Mouse (Mus musculus) embryonic facial prominence, embryonic 12.5 days (tissue): Measurements from ENCODE around the gene Snrpd2. TPM values are rescaled to one million over a fixed set of nuclear protein-coding genes. Genes with fewer than 3 reads are reported as not detected.

Source experiments
- ATAC-seq: fragments of 200-750 bp; cut with Nextera tagmentation; 2 replicates; pipeline ENCODE4 v1.8.0; 2017; ENCODE audit not compliant: insufficient number of reproducible peaks, insufficient read depth, low FRiP score, low TSS enrichment
- H3K27ac ChIP-seq: fragments of 300-500 bp; sonication (generic); 2 replicates; pipeline ENCODE4 v1.5.1; 2016; ENCODE audit warnings: mild to moderate bottlenecking
- H3K27me3 ChIP-seq: fragments of 300-500 bp; sonication (generic); 2 replicates; pipeline ENCODE4 v1.6.1; 2016; ENCODE audit warnings: mild to moderate bottlenecking, moderate library complexity
- H3K36me3 ChIP-seq: fragments of 300-500 bp; sonication (generic); 2 replicates; pipeline ENCODE4 v1.6.1; 2016; ENCODE audit warnings: mild to moderate bottlenecking
- H3K4me1 ChIP-seq: fragments of 300-500 bp; sonication (generic); 2 replicates; pipeline ENCODE4 v1.6.1; 2016
- H3K4me2 ChIP-seq: fragments of 300-500 bp; sonication (generic); replicated peaks from 2 replicates; pipeline ENCODE4 v1.6.1; 2016; ENCODE audit warnings: mild to moderate bottlenecking, moderate library complexity
- H3K4me3 ChIP-seq: fragments of 300-500 bp; sonication (generic); 2 replicates; pipeline ENCODE4 v1.5.1; 2016; ENCODE audit warnings: mild to moderate bottlenecking
- H3K9ac ChIP-seq: fragments of 300-500 bp; sonication (generic); 2 replicates; pipeline ENCODE4 v1.6.1; 2016; ENCODE audit warnings: mild to moderate bottlenecking, moderate library complexity
- H3K9me3 ChIP-seq: fragments of 300-500 bp; sonication (generic); 2 replicates; pipeline ENCODE4 v1.6.1; 2016; ENCODE audit warnings: mild to moderate bottlenecking, moderate library complexity
- WGBS: fragments of 180-500 bp; shearing (Covaris S2); methylation state at CpG from one replicate; pipeline ENCODE4 v1.1.7; 2016; 5-methylcytosine and 5-hydroxymethylcytosine counted together
- polyA plus RNA-seq: library from polyadenylated mRNA; unstranded; fragments of >200 nt; fragmentation: Nextera tagmentation; extraction: Ambion mirVana; gene quantifications from 2 replicates; pipeline ENCODE4 v1.2.1, GENCODE M21; 2016

Gene Snrpd2
- polyA plus RNA-seq, 1 experiment from 2014 or later: 149 TPM

GRCm38 (mm10) chr7:19127744-19128143 lies 21.8 kb upstream of the Snrpd2 start:
- no peak overlapping the region for H3K4me3 ChIP-seq
- H3K4me2 ChIP-seq: no peak overlapping the region
- H3K9me3 ChIP-seq: no peaks in the 10 kb centered on the region
- H3K36me3 ChIP-seq: peaks cover 9% of the 10 kb centered on the region
- WGBS: 88% methylated on average over 5 of the region's 5 CpGs
- peaks cover 17% of the 10 kb centered on the region; the same call in 1 of the 2 replicates for H3K4me1 ChIP-seq
- no peak overlapping the region for H3K27ac ChIP-seq
- H3K27me3 ChIP-seq: no peaks in the 10 kb centered on the region
- no peak overlapping the region for H3K9ac ChIP-seq
- ATAC-seq: no peak

- no peak overlapping the region for H3K4me2 ChIP-seq
- H3K9ac ChIP-seq: no peak overlapping the region
- H3K36me3 ChIP-seq: peaks cover 9% of the 10 kb centered on the region
- no peaks in the 10 kb centered on the region for H3K9me3 ChIP-seq
- ATAC-seq: no peak
- WGBS: 94% methylated on average over 5 of the region's 5 CpGs
- H3K27me3 ChIP-seq: no peaks in the 10 kb centered on the region
- H3K4me1 ChIP-seq: peaks cover 17% of the 10 kb centered on the region; the same call in 1 of the 2 replicates
- H3K27ac ChIP-seq: no peak overlapping the region
- no peak overlapping the region for H3K4me3 ChIP-seq
Measured at GRCm38 (mm10) chr7:19129396-19129795, 20.1 kb upstream of the Snrpd2 start.

GRCm38 (mm10) chr7:19130657-19131056 lies 18.9 kb upstream of the Snrpd2 start:
- no peaks in the 10 kb centered on the region for H3K27me3 ChIP-seq
- H3K4me1 ChIP-seq: peaks cover 13% of the 10 kb centered on the region; the same call in 1 of the 2 replicates
- 26% methylated on average over 4 of the region's 4 CpGs for WGBS
- H3K9ac ChIP-seq: peak overlapping the region; percentile 11; the same call in 1 of the 2 replicates
- peaks cover 16% of the 10 kb centered on the region for H3K36me3 ChIP-seq
- ATAC-seq: no peak
- no peaks in the 10 kb centered on the region for H3K9me3 ChIP-seq
- peak overlapping the region; percentile 61 for H3K4me2 ChIP-seq
- H3K4me3 ChIP-seq: peak overlapping the region; percentile 43
- peak overlapping the region; percentile 86 for H3K27ac ChIP-seq

GRCm38 (mm10) chr7:19131324-19131848 lies 18.1 kb upstream of the Snrpd2 start:
- Histone ChIP-seq H3K27me3 (no peaks in the 10 kb centered on the region), H3K4me3 (peak overlapping the region; percentile 43), H3K9ac (peak overlapping the region; percentile 44), H3K36me3 (peaks cover 23% of the 10 kb centered on the region), H3K4me2 (peak overlapping the region; percentile 61), H3K27ac (peak overlapping the region; percentile 86), H3K4me1 (peaks cover 13% of the 10 kb centered on the region; the same call in 1 of the 2 replicates), H3K9me3 (no peaks in the 10 kb centered on the region)
- ATAC-seq: peak; percentile 97
- WGBS: under 1% methylated on average over 39 of the region's 39 CpGs

GRCm38 (mm10) chr7:19136168-19136567 lies 13.4 kb upstream of the Snrpd2 start:
- ATAC-seq: no peak

GRCm38 (mm10) chr7:19136673-19137334 lies 12.7 kb upstream of the Snrpd2 start:
- Histone ChIP-seq H3K9me3 (no peaks in the 10 kb centered on the region), H3K4me3 (no peak overlapping the region), H3K4me2 (no peak overlapping the region), H3K27me3 (no peaks in the 10 kb centered on the region), H3K36me3 (peaks cover 60% of the 10 kb centered on the region), H3K4me1 (peaks cover 3% of the 10 kb centered on the region; the same call in 1 of the 2 replicates), H3K27ac (no peak overlapping the region), H3K9ac (no peak overlapping the region)
- ATAC-seq: no peak
- 90% methylated on average over 38 of the region's 38 CpGs for WGBS

More at GRCm38 (mm10) chr7:19136168-19136567, 13.4 kb upstream of the Snrpd2 start:
- Histone ChIP-seq H3K27ac (no peak overlapping the region), H3K4me3 (no peak overlapping the region), H3K4me1 (peaks cover 6% of the 10 kb centered on the region; the same call in 1 of the 2 replicates), H3K27me3 (no peaks in the 10 kb centered on the region), H3K9me3 (no peaks in the 10 kb centered on the region), H3K9ac (no peak overlapping the region), H3K36me3 (peaks cover 59% of the 10 kb centered on the region), H3K4me2 (no peak overlapping the region)
- 93% methylated on average over 13 of the region's 13 CpGs for WGBS

GRCm38 (mm10) chr7:19137380-19137779 lies 12.1 kb upstream of the Snrpd2 start:
- no peaks in the 10 kb centered on the region for H3K27me3 ChIP-seq
- H3K36me3 ChIP-seq: peaks cover 60% of the 10 kb centered on the region
- H3K9me3 ChIP-seq: no peaks in the 10 kb centered on the region
- no peak overlapping the region for H3K4me2 ChIP-seq
- H3K4me1 ChIP-seq: no peaks in the 10 kb centered on the region
- no peak overlapping the region for H3K27ac ChIP-seq
- no peak overlapping the region for H3K4me3 ChIP-seq
- 51% methylated on average over 5 of the region's 5 CpGs for WGBS
- no peak for ATAC-seq
- no peak overlapping the region for H3K9ac ChIP-seq

- no peak overlapping the region for H3K4me3 ChIP-seq
- H3K4me1 ChIP-seq: peaks cover 16% of the 10 kb centered on the region
- no peak for ATAC-seq
- H3K9ac ChIP-seq: no peak overlapping the region
- no peaks in the 10 kb centered on the region for H3K27me3 ChIP-seq
- H3K9me3 ChIP-seq: no peaks in the 10 kb centered on the region
- H3K27ac ChIP-seq: no peak overlapping the region
- H3K36me3 ChIP-seq: peaks cover 7% of the 10 kb centered on the region
- H3K4me2 ChIP-seq: no peak overlapping the region
- WGBS: 85% methylated on average over 10 of the region's 10 CpGs
Measured at GRCm38 (mm10) chr7:19146793-19147192, 2.7 kb upstream of the Snrpd2 start.

- H3K4me1 ChIP-seq: peaks cover 16% of the 10 kb centered on the region
- no peaks in the 10 kb centered on the region for H3K27me3 ChIP-seq
- H3K36me3 ChIP-seq: peaks cover 14% of the 10 kb centered on the region
- no peak overlapping the region for H3K9ac ChIP-seq
- no peak overlapping the region for H3K27ac ChIP-seq
- no peak overlapping the region for H3K4me3 ChIP-seq
- 48% methylated on average over 6 of the region's 6 CpGs for WGBS
- peak overlapping the region; percentile 79 for H3K4me2 ChIP-seq
- H3K9me3 ChIP-seq: no peaks in the 10 kb centered on the region
- ATAC-seq: no peak
Measured at GRCm38 (mm10) chr7:19147497-19148045, 2.0 kb upstream of the Snrpd2 start.

GRCm38 (mm10) chr7:19148180-19148874 lies 1.2 kb upstream of the Snrpd2 start:
- peak overlapping the region; percentile 79 for H3K4me3 ChIP-seq
- H3K36me3 ChIP-seq: peaks cover 21% of the 10 kb centered on the region
- H3K27ac ChIP-seq: peak overlapping the region; percentile 77; the same call in 1 of the 2 replicates

GRCm38 (mm10) chr7:19148875-19149541 lies 514 bp upstream of the Snrpd2 start, which contains the start of gene Qpctl:
TSS of gene Qpctl (minus strand) at chr7:19149291.
- no peaks in the 10 kb centered on the region for H3K27me3 ChIP-seq
- peaks cover 28% of the 10 kb centered on the region for H3K36me3 ChIP-seq
- peak within 1 kb of the TSS; percentile 78 for H3K27ac ChIP-seq
- H3K4me3 ChIP-seq: peak within 1 kb of the TSS; percentile 79
- ATAC-seq: peak; percentile 95
- H3K4me2 ChIP-seq: peak within 1 kb of the TSS; percentile 79
- peak within 1 kb of the TSS; percentile 76 for H3K9ac ChIP-seq
- no peaks in the 10 kb centered on the region for H3K9me3 ChIP-seq
- WGBS: under 1% methylated on average over 43 of the region's 43 CpGs
- H3K4me1 ChIP-seq: peaks cover 16% of the 10 kb centered on the region

More at GRCm38 (mm10) chr7:19148180-19148874, 1.2 kb upstream of the Snrpd2 start:
- Histone ChIP-seq H3K4me1 (peaks cover 16% of the 10 kb centered on the region), H3K9me3 (no peaks in the 10 kb centered on the region), H3K9ac (peak overlapping the region; percentile 52), H3K27me3 (no peaks in the 10 kb centered on the region), H3K4me2 (peak overlapping the region; percentile 79)
- 11% methylated on average over 20 of the region's 20 CpGs for WGBS
- ATAC-seq: no peak
